Mouse (Mus musculus): ENCODE results near the gene Slx4ip. TPM values are rescaled to one million over a fixed set of nuclear protein-coding genes. Genes with fewer than 3 reads are reported as not detected.

Gene Slx4ip
- polyA plus RNA-seq, 1 experiment, result 1.4 TPM

GRCm38 (mm10) chr2:136891951-136892371 is 943 bp downstream of the Slx4ip start:
- TF ChIP-seq POLR2A (IDR thresholded peaks at IDR 0.05; ENCODE audit: control insufficient read depth, extremely low read depth, insufficient read depth, low read length, poor library complexity), result peak; percentile 62; the same call in 1 of the 2 replicates
- no peak for TF ChIP-seq CTCF (IDR thresholded peaks at IDR 0.05; ENCODE audit: borderline replicate concordance, control insufficient read depth, extremely low read depth, insufficient read depth, low read length, poor library complexity)
- H3K27me3 ChIP-seq (ENCODE audit: control insufficient read depth, insufficient read depth, low read length), result no peaks in the 10 kb centered on the region
- peak overlapping the region; percentile 67 for H3K4me3 ChIP-seq (ENCODE audit: control insufficient read depth, insufficient read depth, low read length)
- H3K36me3 ChIP-seq (ENCODE audit: control insufficient read depth, insufficient read depth, low read length), result no peaks in the 10 kb centered on the region
- no peaks in the 10 kb centered on the region for H3K4me1 ChIP-seq (replicated peaks; ENCODE audit: control insufficient read depth, insufficient read depth, low read length)
- H3K27ac ChIP-seq (ENCODE audit: control insufficient read depth, insufficient read depth, low read length), result no peak overlapping the region
- under 1% methylated on average over 23 of the region's 23 CpGs for WGBS
- peak; percentile 93 for DNase-seq

- DNase-seq, result no peak
- WGBS, result 100% methylated on average over 2 of the region's 2 CpGs
- TF ChIP-seq CTCF (IDR thresholded peaks at IDR 0.05; ENCODE audit: borderline replicate concordance, control insufficient read depth, extremely low read depth, insufficient read depth, low read length, poor library complexity), result no peak
- Histone ChIP-seq H3K36me3 (ENCODE audit: control insufficient read depth, insufficient read depth, low read length) (no peaks in the 10 kb centered on the region), H3K4me3 (ENCODE audit: control insufficient read depth, insufficient read depth, low read length) (no peak overlapping the region), H3K27me3 (ENCODE audit: control insufficient read depth, insufficient read depth, low read length) (no peaks in the 10 kb centered on the region), H3K4me1 (replicated peaks; ENCODE audit: control insufficient read depth, insufficient read depth, low read length) (no peaks in the 10 kb centered on the region), H3K27ac (ENCODE audit: control insufficient read depth, insufficient read depth, low read length) (no peak overlapping the region)
Observed at GRCm38 (mm10) chr2:136894494-136894893, 3.5 kb downstream of the Slx4ip start.

DNA sequence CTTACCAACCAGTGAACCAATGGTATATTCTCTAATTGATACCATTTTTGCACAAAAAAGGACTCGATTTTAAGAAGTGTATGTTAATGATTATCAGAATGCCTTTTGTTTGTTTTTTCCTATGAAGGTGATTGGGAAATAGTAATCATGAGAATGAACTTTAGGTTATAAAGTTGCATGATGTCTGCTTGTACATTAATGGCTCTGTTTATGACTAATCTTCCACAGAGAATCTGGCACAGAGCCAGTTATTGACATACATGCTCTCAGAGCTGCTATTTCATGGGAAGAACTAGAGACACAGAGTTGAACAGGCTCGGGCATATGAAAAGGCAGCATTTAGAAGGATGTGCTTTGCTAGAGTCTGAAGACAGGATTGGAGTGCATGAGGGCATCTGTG is 5.1 kb downstream of the Slx4ip start:
- no peak for DNase-seq
- H3K4me1 ChIP-seq (replicated peaks; ENCODE audit: control insufficient read depth, insufficient read depth, low read length), result no peaks in the 10 kb centered on the region
- no peaks in the 10 kb centered on the region for H3K27me3 ChIP-seq (ENCODE audit: control insufficient read depth, insufficient read depth, low read length)
- no peak overlapping the region for H3K27ac ChIP-seq (ENCODE audit: control insufficient read depth, insufficient read depth, low read length)
- TF ChIP-seq CTCF (IDR thresholded peaks at IDR 0.05; ENCODE audit: borderline replicate concordance, control insufficient read depth, extremely low read depth, insufficient read depth, low read length, poor library complexity) (no peak), POLR2A (IDR thresholded peaks at IDR 0.05; ENCODE audit: control insufficient read depth, extremely low read depth, insufficient read depth, low read length, poor library complexity) (no peak)
- 92% methylated on average over 2 of the region's 2 CpGs for WGBS
- no peak overlapping the region for H3K4me3 ChIP-seq (ENCODE audit: control insufficient read depth, insufficient read depth, low read length)
- no peaks in the 10 kb centered on the region for H3K36me3 ChIP-seq (ENCODE audit: control insufficient read depth, insufficient read depth, low read length)

DNA sequence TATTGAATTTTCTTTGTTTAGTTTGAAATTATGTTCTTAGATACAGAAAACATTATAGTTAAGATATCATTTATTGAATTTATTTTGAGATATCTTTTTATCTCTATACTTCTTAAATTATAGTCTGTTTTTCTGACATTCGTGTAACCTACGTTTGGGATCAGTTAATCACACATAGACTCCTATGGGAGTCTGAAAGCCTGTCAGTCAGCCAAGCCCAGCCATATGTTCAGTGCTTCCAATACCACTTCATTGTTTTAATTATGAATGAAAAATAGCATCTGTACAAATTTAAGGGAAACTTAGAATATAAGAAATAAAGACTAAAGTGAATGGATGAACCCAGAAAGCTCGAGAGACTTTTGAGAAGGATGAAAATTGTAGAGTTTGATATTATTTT is 17.6 kb downstream of the Slx4ip start:
- WGBS, result 94% methylated on average over 3 of the region's 3 CpGs
- H3K36me3 ChIP-seq (ENCODE audit: control insufficient read depth, insufficient read depth, low read length), result no peaks in the 10 kb centered on the region
- H3K4me1 ChIP-seq (replicated peaks; ENCODE audit: control insufficient read depth, insufficient read depth, low read length), result no peaks in the 10 kb centered on the region
- H3K4me3 ChIP-seq (ENCODE audit: control insufficient read depth, insufficient read depth, low read length), result no peak overlapping the region
- TF ChIP-seq CTCF (IDR thresholded peaks at IDR 0.05; ENCODE audit: borderline replicate concordance, control insufficient read depth, extremely low read depth, insufficient read depth, low read length, poor library complexity) (no peak), POLR2A (IDR thresholded peaks at IDR 0.05; ENCODE audit: control insufficient read depth, extremely low read depth, insufficient read depth, low read length, poor library complexity) (no peak)
- no peak overlapping the region for H3K27ac ChIP-seq (ENCODE audit: control insufficient read depth, insufficient read depth, low read length)
- DNase-seq, result no peak
- H3K27me3 ChIP-seq (ENCODE audit: control insufficient read depth, insufficient read depth, low read length), result no peaks in the 10 kb centered on the region

GRCm38 (mm10) chr2:136909298-136909697 is 18.3 kb downstream of the Slx4ip start:
- Histone ChIP-seq H3K36me3 (ENCODE audit: control insufficient read depth, insufficient read depth, low read length) (no peaks in the 10 kb centered on the region), H3K27ac (ENCODE audit: control insufficient read depth, insufficient read depth, low read length) (no peak overlapping the region), H3K4me3 (ENCODE audit: control insufficient read depth, insufficient read depth, low read length) (no peak overlapping the region), H3K27me3 (ENCODE audit: control insufficient read depth, insufficient read depth, low read length) (no peaks in the 10 kb centered on the region), H3K4me1 (replicated peaks; ENCODE audit: control insufficient read depth, insufficient read depth, low read length) (no peaks in the 10 kb centered on the region)
- TF ChIP-seq CTCF (IDR thresholded peaks at IDR 0.05; ENCODE audit: borderline replicate concordance, control insufficient read depth, extremely low read depth, insufficient read depth, low read length, poor library complexity), result no peak
- TF ChIP-seq POLR2A (IDR thresholded peaks at IDR 0.05; ENCODE audit: control insufficient read depth, extremely low read depth, insufficient read depth, low read length, poor library complexity), result no peak
- 98% methylated on average over 2 of the region's 2 CpGs for WGBS
- no peak for DNase-seq

DNA sequence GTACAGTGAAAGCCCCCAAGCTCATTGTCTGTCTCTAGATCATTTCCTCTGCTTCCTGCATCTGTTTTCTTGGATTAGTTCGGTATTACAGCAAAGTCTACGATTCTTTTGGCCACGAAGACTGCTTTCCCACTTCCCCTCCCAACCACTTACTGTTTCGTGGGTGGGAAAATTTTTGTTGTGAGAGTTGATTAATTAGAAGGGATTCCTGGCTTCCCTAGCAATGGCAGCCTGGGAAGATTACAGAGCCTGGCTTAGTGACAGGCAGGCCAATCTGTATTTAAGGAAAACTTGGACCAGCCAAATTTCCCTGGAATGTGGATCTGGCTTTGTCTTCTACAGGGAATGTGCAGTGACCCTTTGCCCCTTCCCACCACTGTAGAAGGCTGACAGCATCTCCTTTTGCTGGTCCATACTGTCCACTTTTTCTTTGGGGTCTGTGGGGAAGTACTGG is 21.0 kb downstream of the Slx4ip start:
- TF ChIP-seq CTCF (IDR thresholded peaks at IDR 0.05; ENCODE audit: borderline replicate concordance, control insufficient read depth, extremely low read depth, insufficient read depth, low read length, poor library complexity) (no peak), POLR2A (IDR thresholded peaks at IDR 0.05; ENCODE audit: control insufficient read depth, extremely low read depth, insufficient read depth, low read length, poor library complexity) (no peak)
- DNase-seq, result no peak
- Histone ChIP-seq H3K27ac (ENCODE audit: control insufficient read depth, insufficient read depth, low read length) (no peak overlapping the region), H3K4me1 (replicated peaks; ENCODE audit: control insufficient read depth, insufficient read depth, low read length) (no peaks in the 10 kb centered on the region), H3K36me3 (ENCODE audit: control insufficient read depth, insufficient read depth, low read length) (no peaks in the 10 kb centered on the region), H3K4me3 (ENCODE audit: control insufficient read depth, insufficient read depth, low read length) (no peak overlapping the region), H3K27me3 (ENCODE audit: control insufficient read depth, insufficient read depth, low read length) (no peaks in the 10 kb centered on the region)
- WGBS, result 42% methylated on average over 4 of the region's 4 CpGs

DNA sequence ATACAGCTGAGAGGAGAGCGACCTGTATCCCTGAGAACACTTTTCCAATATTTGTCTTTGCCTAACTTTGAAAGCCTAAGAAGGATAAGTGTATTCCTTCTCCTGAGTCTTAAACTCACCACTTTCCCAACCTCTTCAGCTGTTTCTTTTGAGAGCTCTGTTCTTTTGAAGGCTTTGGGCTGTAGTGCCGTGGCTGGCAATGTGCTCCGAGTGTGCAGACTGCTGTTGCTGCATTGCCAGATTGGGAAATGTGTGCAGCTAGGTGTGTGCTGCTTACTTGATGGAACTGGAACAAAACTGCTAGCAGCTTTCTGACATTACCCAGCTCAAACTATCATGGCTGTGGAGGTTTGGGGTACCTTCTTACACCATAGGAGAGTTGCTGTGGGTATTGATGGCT is 22.0 kb downstream of the Slx4ip start:
- TF ChIP-seq POLR2A (IDR thresholded peaks at IDR 0.05; ENCODE audit: control insufficient read depth, extremely low read depth, insufficient read depth, low read length, poor library complexity) (no peak), CTCF (IDR thresholded peaks at IDR 0.05; ENCODE audit: borderline replicate concordance, control insufficient read depth, extremely low read depth, insufficient read depth, low read length, poor library complexity) (no peak)
- no peak for DNase-seq
- no peaks in the 10 kb centered on the region for H3K4me1 ChIP-seq (replicated peaks; ENCODE audit: control insufficient read depth, insufficient read depth, low read length)
- no peak overlapping the region for H3K27ac ChIP-seq (ENCODE audit: control insufficient read depth, insufficient read depth, low read length)
- WGBS, result 96% methylated on average over 3 of the region's 3 CpGs
- H3K27me3 ChIP-seq (ENCODE audit: control insufficient read depth, insufficient read depth, low read length), result no peaks in the 10 kb centered on the region
- H3K36me3 ChIP-seq (ENCODE audit: control insufficient read depth, insufficient read depth, low read length), result no peaks in the 10 kb centered on the region
- H3K4me3 ChIP-seq (ENCODE audit: control insufficient read depth, insufficient read depth, low read length), result no peak overlapping the region

Measured in thymus, adult 2 months (tissue).